Mouse (Mus musculus) c-Kit-positive CD71-positive TER-119-positive erythroid progenitor cells, embryonic 14.5 days (primary cell): Measurements from ENCODE around the gene Qrfpr.

Experiments
- DNase-seq: peaks from one replicate; pipeline ENCODE4 v3.0.0-alpha.2; 2013; ENCODE audit warnings: low spot score

Gene Qrfpr

DNA sequence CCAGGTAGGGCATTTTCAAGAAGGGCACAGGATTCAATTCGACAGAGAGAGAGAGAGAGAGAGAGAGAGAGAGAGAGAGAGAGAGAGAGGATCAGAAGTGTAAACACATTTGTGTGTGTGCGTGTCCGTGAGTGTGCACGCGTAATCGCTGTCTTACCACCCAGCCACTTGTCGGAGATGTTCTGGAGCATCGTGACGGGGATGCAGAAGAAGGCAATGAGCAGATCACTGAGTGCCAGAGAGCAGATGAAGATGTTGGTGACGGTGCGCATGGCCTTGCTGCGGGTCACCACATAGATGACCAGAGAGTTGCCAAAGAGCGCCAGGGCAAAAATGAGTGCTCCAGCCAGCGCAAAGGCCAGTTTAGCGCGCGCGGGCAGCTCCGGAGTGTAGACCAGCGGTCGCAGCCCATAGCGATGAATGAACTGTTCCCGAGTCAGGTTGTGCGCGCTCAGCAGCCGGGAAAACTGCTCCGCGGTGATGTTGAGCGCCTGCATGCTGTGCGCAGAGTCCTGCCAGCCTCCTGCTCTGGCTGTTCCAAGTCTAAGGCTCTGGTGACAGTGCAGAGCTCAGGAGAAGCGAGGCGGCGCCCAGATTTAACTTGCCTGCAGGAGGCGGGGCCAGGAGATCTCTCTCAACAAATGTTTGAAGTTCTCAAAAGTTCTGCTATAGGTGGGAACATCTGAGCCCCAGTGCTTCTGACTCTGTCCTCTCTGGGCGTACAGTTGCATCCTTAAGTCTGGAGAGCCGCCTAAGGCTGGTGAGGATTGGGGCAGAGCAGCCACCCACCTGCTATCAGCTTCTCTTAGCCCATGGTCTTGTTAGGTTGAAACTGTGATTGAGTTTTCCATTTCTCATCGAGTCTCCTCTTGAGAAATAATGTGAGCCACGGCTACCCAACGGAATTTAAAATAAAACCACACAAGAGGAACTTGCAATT, at the start of gene Qrfpr:
Qrfpr (minus strand) TSS at position 571 of the 940 bp plus-strand sequence.
- DNase-seq = no peak

DNA sequence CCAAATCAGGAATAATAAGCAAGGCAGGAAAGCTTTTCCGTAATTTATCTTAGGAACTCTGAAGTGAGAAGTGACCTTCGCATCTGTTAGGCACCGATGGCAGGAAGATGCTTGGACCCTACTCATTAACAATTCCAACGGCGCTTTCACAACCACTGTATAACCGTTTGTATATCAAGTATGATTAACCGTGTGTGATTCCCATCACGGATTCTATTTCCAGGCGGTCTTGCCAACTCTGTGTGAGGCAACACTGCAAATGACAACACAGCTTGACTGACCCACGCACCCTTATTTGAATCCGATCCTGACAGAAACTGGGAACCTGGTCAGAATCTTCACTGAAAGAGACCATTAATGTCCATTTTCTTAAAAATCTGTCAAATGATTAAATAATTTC, 41.8 kb upstream of the Qrfpr start:
- DNase-seq = no peak

DNA sequence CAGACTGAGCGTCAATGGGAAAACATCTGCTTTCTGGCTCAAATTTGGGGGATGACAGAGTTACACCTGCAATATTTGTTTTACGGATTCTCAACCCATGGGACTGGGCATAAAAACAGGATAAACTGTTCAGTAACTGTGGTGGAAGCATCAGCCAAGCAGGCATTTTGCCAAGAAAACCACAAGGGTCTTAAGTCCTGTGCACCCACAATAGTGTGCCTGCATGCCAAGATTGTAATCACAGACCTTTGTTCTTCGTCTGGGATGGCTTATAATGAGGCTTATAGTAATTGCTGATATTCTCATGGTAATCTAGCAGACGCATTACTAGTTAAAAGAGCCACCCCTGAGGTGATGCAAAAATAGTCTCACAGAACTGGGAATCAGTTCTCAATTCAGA, 41.2 kb upstream of the Qrfpr start:
- no peak for DNase-seq

DNA sequence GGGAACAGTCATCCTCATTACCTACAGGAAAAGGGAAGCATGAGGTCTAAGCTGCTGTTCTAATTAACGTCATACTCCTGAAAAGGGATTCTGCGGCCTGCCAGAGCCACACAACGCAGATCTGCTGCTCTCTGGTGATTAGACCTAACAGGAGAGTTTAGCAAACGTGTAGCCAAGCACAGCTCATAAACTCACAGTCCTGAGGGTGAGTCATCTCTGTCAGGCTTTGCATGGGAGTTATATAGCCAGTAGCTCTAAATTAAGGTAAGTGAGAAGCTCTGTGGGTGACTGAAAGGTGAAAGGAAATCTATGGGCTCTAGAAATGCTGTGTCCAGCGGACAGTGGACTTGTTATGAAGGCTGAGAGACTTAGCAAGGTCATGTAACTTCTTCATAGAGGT, 28.5 kb upstream of the Qrfpr start:
- DNase-seq = no peak

DNA sequence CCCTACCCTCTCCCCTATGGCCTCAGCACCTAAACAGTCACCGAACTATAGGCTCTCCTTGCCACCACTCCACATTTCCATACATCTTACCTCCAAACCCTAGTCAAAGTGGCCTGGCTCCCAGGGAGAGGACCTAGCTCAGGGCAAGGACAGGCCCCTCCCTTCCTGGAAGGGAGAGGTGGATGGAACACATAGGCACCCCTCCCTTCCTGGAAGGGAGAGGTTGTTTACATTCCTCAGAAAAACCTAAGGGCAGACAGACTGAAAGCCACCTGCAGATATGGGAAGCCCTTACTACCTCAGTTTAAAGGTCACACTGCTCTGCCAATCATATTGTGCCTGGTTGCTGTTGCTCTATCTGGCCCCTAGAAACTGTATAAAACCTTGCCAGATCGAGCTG, 26.3 kb upstream of the Qrfpr start:
- DNase-seq = peak; percentile 8

DNA sequence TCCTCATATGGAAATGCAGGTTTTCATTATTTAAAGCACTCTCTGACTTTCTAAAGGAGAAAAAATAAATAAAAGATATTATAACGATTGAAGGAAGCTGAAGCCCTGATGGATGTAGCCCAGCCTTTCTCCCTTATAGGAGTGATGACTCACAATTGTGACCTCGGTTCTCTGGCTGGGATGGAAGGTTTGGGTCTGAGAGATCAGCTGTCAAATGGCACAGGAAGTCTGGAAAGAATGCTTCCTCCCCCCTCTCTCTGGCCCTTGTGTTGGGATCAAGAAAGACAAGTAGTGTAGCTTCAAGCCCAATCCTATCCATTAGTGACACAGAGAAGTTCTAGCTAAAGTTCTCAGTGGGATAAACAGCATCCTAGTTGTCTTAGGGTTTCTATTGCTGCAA, 7.8 kb upstream of the Qrfpr start:
- DNase-seq = no peak

DNA sequence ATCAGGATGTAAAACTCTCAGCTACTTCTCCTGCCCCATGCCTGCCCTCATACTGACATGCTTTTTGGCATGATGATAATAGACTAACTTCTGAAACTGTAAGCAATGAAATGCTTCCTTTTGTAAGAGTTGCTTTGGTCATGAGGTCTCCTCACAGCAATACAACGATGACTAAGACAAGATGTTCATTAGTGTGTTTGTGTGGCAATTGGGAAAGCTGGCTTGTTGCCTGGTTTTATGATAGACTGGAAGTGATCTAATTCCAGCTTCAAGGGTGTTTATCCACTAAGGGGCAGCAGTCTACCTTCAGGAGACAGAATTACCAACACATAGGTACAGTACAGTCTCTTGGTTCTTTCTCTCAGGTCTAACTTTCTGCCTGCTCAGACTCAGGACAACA, 5.1 kb upstream of the Qrfpr start:
- no peak for DNase-seq

DNA sequence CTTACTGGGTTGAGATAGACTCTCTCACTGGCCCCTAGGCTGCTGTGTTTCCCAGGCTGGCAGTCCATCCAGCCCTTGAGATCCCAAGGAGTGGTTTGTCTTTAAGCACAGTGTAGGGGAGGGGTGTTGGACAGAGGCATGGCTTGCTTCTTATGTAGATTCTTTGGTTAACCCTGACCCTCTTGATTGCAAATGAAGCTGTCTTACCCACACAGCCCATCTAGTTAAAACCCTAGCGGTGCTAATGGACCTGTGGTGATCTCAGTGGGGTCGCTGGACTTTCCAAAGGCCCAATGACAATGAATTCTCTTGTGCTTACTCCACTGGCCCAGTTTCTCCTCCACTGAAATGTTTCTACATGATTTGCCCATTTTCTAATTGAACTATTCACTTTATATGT, 1.2 kb upstream of the Qrfpr start:
- DNase-seq = no peak

DNA sequence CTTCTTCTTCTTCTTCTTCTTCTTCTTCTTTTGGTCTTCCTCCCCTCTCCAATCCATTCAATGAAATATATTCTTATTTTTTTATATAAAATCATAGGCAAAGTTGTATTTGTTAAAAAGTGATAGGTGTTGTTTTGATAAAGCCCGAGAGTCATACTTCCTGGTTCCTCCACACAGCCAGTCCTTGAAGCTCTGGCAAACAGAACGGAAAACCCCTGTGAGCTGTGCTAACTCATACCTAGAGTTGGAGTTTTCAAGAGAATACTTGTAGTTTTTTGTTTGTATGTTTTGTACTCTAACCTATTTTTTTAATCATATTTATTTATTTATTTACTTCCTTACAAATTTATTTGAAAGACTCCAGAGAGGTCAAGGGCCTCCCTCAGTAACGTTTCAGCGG, 9.4 kb downstream of the Qrfpr start:
- DNase-seq = no peak

DNA sequence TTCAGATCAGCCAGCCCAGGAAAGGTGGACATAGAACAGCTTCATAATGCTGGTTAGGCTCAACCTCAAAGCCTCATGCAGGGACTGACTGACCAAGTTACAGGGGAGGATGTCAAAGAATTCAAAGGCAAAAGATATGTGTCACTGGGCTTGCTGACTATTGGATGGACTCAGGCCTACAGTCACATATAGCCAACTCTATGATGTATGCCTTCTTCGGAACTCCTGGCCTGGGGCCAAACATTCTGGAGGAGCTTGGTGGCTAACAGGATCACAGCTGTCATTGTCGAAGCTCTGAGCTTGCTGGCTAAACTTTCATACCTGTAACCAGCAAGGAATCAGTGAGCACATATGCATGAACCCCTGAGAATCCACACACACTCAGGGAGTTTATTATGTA, 11.2 kb downstream of the Qrfpr start:
- no peak for DNase-seq

DNA sequence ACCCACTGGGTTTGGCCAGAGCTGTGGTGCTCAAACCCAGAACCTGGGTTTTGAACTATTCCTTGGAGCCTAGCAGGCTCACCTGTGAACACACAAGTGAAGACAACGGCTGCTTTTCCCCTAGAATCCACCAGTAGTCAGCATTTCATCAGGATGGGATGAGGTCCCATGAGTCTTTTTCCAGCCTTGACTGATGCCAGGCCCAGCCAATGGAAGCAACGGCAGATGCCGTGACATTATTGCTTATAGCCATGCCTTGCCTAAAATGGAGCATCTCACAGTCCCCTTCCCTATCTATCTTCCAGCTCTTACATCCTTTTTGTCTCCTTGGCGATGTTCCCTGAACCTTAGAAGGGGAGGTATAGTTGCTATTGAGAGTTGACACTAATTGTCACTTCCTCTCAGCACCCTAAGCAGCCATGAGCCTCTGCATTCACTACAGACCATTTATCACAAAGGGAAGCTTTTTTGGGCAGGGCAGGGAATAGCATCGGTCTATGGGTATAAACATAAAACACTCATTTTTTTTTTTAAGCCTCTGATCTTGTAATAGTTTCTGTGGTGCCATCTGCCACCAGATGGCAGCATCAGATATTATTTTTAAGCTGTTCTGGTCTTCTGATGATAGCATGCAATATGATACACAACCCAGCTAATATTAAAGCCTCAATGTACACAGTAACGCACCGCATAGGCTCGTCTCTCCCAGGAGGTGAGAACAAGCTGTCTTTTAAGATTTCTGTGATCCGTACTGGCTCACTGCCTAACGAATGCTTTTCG, 12.1 kb downstream of the Qrfpr start:
- DNase-seq = peak; percentile 1

DNA sequence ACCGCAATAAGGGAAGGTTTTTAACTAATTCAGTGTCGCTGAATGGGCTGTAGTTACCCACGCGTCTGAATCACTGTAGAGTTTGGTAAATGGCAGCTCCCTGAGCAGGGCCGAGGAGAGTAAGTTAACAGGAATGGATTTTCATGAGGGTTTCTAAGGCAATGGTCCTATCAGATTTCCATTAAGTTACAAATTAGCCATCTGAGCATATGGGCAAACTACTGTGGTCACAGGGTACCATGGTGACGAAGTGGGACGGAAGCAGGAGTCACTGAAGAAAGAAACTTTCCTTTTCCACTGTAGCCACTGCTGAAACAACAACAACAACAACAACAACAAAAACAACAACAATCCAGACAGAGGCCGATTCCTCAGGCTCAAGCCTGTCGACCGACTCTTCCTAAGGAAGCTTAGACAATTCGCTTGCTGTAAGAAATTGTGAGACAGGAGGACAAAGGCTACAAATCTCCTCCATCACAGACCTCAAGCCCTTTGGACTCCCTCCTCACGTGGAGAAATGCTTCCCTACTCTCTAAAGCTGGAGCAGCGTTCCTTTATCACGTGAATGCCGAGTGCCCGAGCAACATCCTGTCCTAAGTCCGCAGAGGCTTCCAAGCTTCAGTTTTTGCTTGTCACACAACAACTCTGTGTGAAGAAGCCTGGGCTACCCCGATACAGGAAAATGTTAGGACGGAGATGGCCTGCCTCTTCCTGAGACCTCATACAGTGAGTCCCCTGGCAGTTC, 14.4 kb downstream of the Qrfpr start:
- DNase-seq = no peak

DNA sequence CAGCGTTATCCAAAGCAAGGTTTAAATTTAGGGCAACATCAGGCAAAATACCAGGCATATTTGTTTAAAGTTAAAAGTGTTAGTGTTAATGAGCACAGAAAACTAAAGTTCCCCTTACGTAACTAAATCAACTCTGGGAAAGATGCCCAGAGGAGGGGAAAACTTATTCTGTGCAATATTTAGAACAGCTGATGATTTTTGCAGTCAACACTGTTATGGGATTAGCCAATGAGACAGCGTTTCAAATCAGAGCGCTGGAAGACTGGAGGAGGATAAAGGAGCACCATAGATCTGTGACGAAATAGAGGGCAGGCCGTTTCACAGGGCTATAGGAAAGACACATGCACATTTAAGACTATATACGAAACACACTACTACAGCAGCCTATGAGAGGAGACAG, 19.2 kb downstream of the Qrfpr start:
- no peak for DNase-seq

DNA sequence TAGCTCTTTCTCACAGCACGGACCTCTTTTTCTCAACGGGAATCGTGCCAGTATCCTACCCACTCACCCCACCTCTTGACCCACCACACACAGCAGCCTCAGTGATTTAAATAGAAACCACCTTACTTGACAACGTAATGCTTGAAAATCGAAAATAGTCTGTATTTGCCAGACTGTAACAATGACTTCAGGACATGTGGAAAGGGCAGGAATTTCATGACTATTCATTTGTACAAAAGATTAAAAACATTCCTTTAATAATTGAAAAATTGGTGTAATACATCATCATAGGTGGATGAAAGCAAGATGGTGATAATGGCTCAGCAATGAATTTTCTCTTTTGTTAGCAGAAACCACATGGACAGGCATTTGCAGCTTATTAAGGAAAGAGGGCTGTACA, 21.0 kb downstream of the Qrfpr start:
- no peak for DNase-seq

DNA sequence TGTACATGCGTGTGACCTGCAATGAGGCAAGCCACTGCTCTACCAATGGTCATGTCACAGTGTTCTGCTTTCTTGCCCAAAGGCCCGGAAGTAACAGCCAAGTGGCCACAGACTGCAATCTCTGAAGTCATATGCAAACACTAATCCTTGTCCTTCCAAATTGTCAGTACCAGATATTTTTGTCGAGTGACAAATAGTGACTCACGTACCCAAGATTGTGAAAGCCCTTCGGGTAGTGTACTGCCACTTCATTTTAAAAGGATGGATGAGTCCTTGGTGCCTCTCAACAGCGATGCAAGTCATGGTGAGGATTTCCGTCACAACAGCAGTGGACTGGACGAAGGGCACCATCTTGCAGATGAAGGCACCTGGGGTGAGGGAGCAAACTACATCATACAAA, 32.9 kb downstream of the Qrfpr start:
- no peak for DNase-seq

DNA sequence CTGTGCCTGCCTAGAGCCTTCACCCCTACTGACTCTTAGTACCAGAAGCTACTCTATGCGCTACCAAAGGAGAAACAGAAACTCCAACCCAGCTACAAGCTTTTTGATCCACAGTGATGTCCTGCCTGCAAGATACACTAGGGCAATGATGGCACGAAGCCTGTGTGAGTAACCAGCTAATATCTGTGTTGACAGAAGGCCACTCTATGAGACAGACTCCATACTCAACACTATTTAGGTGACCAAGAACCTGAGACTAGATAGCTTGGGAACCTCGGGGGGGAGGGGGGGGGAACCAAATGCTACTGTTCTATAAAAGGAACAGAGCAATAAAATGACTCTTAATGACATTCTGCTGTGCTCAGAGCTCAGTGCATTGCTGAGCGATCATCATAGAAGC, 35.6 kb downstream of the Qrfpr start:
- no peak for DNase-seq

DNA sequence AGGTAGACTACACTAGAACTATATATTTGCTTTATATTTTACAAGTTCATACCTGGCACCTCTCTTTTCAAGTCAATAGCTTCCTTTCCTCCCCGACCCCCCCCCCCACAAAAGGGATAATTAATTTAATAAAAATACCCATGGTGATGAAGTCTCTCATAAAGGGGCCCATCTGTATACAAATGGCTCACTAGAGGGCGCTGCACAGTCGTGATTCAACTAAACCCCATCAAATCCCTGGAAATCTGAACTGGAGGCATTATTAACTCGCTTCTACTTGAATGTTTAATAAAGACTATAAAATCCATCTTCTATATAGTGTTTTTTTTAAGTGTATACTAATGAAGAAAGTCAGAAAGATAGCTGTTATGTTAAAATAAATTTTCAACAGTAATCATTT, 40.6 kb downstream of the Qrfpr start:
- peak; percentile 29 for DNase-seq

DNA sequence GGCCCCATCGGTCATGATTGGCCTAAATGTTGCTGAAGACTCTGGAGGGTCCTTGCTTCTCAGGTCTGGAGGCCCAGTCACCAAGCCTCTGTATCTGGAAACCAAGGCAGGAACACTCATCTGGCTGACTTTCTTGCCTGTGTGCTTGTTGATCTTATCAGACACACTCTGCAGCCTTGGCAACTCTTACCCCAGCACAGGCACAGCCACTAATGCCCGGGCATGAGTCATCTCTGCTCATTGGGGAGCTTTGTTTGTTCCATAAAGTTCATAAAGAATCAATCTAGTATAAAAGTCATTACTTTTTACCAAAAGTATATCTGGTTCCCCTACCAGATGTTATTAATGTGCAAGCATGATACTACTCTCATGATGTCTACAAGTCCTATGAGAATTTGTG, 48.4 kb downstream of the Qrfpr start:
- DNase-seq = no peak

DNA sequence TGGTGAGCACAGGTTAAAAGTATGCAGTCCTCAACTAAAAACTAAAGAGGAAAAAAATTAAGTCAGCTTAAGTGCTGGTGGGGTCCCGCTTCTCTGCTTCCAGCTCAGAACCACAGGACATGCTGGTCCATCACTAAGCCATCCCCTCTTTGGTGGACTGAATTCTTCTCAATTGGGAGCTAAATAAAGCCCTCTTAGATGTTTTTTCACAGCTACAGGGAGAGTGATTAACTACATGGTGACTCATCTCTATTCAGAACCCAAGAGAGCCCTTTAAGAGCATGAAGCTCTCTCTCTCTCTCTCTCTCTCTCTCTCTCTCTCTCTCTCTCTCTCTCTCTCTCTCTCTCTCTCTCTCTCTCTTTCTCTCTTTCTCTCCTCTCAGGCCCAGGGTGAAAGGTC, 50.8 kb downstream of the Qrfpr start:
- no peak for DNase-seq

DNA sequence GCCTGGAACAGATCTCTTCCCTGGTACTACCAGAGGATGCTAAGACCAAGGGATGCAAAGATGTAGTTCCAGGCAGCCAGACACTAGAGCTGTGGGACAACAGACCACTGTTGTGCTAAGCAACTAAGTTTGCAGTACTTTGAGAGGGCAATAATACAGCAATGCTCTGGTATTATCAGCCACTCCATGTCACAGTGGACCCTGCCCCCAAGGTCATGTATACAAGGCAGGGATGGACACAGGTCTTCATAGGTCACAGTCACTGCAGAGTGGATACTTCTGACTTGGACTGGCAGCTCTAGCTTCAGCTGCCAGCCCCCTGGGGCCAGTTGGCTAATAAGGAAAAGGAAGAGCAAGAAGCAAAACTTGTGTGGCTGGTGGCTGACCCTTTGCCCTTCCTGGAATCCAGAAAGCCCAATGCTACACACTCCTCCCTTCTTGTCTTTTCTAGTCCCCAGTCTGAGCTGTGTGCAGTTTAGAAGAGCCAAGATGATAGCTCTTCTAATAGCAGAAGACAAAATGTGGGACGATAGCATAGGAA, 51.4 kb downstream of the Qrfpr start:
- no peak for DNase-seq

DNA sequence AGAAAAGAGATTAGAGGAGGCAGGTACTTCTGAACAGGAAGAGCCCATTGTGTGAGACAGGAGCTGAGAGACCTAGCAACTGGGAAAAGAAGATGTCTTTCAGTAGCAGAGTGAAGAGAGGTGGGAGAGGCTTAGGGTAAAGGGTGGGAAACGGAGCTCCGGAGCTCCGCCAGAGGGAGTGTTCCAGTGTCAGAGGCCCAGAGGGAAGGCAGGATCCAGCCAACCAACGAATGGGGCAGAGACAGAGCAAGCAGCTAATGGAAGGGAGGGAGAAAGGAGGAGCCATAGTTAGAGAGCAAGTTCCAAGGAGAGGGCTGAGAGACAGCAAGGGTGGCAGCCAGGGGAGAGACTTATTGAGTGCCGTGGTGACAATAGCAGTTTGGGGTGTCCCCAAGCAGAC, 66.8 kb downstream of the Qrfpr start:
- no peak for DNase-seq

DNA sequence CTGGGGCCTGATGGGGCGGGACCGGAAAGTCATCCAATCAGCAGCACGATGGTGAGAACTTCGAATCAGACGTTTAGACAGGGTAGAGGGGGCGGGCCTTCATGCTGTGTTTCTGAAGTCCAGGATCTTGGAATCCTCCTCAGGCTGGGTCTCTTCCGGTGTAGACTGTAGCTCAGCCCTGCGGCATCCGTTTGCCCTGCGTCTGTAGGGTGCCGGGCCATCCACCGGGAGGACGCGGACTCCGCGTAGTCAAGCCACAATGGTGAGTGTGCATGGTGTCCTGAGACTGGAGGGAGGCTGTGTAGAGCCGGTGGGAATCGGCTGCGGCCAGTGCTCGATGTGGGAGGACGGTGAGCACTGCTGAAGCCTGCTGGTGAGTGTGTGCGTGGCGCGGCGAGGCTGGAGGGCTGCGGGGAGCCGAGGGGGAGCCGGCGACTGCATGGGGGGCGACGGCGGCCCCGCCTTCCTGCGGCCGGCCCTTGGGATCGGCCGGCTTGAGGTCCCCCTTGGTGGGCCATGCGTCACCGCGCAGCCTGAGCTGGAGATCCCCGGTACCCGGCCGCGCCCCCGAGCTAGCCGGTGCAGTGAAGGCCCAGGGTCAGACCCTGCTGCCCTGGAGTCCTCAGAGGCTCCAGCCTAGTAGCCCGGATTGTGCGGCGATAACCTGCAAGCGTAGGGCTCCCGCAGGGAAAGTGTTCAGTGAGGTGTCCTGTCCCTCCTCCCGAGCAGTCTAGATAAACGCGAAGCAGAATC, 71.0 kb downstream of the Qrfpr start, which contains the start of gene D3Ertd254e:
D3Ertd254e (plus strand) TSS at position 84 of the 753 bp plus-strand sequence.
- DNase-seq = peak; percentile 84
